In the genomic region with DNA sequence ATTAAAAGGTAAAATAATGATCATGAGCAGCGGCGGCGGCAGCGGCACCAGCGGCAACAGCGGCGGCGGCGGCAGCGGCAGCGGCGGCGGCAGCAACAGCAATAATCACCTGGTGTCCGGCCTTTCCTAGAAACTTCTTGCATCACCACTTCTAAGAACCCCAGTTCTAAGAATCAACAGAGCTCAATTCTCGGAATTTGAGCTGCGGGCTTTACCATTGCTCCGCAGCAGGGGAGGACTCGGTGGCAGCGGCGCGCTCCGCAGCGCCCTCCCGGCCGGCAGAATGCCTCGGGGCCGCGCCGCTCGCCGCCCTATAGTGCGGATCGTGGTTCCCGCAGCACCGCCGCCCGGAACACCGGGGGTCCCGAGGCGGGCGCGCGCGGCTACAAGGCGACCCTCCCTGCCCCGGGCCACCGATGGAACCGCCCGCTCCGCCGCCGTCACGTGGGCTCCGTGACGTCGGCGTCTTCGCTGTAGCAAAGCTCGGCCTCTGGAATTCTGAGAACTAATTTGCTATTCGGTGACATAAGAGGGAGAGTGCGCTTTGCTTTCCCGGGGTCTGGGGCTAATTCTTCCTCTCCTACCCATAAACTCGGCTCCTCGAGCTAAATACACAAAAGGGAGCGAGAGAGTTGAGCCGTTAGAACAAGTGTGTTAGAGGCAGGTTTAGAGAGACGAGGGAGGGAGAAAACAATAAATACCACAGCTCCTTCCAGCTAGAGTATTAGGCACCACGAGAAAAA, we compare ENCODE assay signal across 8 mouse cellular contexts. TPM values are rescaled to one million over a fixed set of nuclear protein-coding genes. Genes with fewer than 3 reads are reported as not detected.
DNase-seq lines count a peak whose midpoint lies in the region; ATAC-seq lines count a peak whose summit lies in the region.

Gene Gm37419, plus strand, starts transcription at position 17 of the 743 bp plus-strand sequence.
Gene Bcl6, minus strand, starts transcription at position 387 of the 743 bp plus-strand sequence.

- DNase-seq in gastrocnemius, postnatal 10 days = peak; percentile 84
- peak; percentile 95 for DNase-seq in induced T-regulatory cell, adult 2 months (ENCODE audit: low read depth)
- DNase-seq in left cerebral cortex, adult 8-10 months (ENCODE audit: low spot score in 2 of 2) = peak; percentile 76 to 84
- peak; percentile 81 for DNase-seq in right cerebral cortex, adult 18-20 months
- peak; percentile 89 for DNase-seq in urinary bladder, adult 2 months (ENCODE audit: low spot score)

- peak; percentile 47 for ATAC-seq in activated CD4-positive, CD25-positive, alpha-beta regulatory T cell, adult 4 months
- peak; percentile 45 for ATAC-seq in common myeloid progenitor, adult 5-6 weeks (replicated peaks; ENCODE audit: low read depth, poor library complexity, severe bottlenecking)
- ATAC-seq in megakaryocyte, adult 5-6 weeks (ENCODE audit: poor library complexity, severe bottlenecking) = peak; percentile 43

RNA-seq across cellular contexts. Expression of gene Gm37419, which starts in this region (rescaled TPM):
- polyA plus RNA-seq in activated CD4-positive, CD25-positive, alpha-beta regulatory T cell, adult 4 months (2017; shearing (Covaris generic)) = not detected
- total RNA-seq in common myeloid progenitor, adult 5-6 weeks (2017) = not detected in 2 replicates
- total RNA-seq in gastrocnemius, postnatal 10 days (2021) = not detected
- not detected for total RNA-seq in left cerebral cortex, adult 8-10 months (2022)
- not detected in 2 replicates for total RNA-seq in megakaryocyte, adult 5-6 weeks (2015)
- total RNA-seq in megakaryocyte, adult 5-6 weeks (2017) = not detected in 2 replicates
- polyA plus RNA-seq in urinary bladder, adult 2 months (2012; rRNA removed) = not detected in 2 replicates

RNA-seq across cellular contexts. Expression of gene Bcl6, which starts in this region (rescaled TPM):
- 10 to 100 TPM in 1 of 2 experiments, 1 to 10 TPM in 1; 4.3 to 12.9 TPM for polyA plus RNA-seq in activated CD4-positive, CD25-positive, alpha-beta regulatory T cell, adult 4 months (2017; shearing (Covaris generic))
- total RNA-seq in common myeloid progenitor, adult 5-6 weeks (2017) = 1.5 and 1.9 TPM in 2 replicates
- 10 to 100 TPM; 24.1 to 31.2 TPM for total RNA-seq in gastrocnemius, postnatal 10 days (2021)
- 10 to 100 TPM; 21.1 to 25.7 (median 24.3) TPM for total RNA-seq in left cerebral cortex, adult 8-10 months (2022)
- total RNA-seq in megakaryocyte, adult 5-6 weeks (2015) = 31.7 and 35.0 TPM in 2 replicates
- total RNA-seq in megakaryocyte, adult 5-6 weeks (2017) = 22.1 and 23.4 TPM in 2 replicates
- 15.2 and 22.9 TPM in 2 replicates for polyA plus RNA-seq in urinary bladder, adult 2 months (2012; rRNA removed)

Comparison
In these comparisons a context has a peak if more than half of its experiments do, and no peak if none do; other contexts are left out.
1. Peak in every context shown above with its lines: DNase-seq and ATAC-seq.